Mouse (Mus musculus): ENCODE data around the gene Gabrr3.
"Not testable (repeated sequence)": the region's sequence is repeated elsewhere in the genome, so short reads cannot be mapped to it uniquely, and the experiment has no call there.

Gene Gabrr3

DNA sequence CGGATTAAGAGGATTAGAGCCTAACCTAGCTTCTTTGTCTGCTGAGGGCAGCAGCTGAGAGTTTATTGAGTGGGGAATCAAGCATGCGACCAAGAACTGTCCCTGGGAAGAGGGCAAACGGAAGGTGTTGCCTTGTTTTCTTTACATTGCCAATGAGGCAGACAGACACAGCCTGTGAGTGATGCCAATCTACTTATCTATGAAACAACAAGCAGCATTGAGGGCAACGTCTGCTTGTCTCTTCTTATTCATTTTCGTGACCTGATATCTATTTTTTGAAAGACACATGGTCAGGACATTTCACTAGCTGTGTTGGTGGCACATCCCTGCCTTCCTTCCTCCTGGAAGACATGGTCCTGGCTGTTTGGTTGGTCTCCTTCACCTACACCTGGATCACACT, at the start of gene Gabrr3:
Gabrr3 (plus strand) TSS at position 301 of the 400 bp plus-strand sequence.
- no peak for DNase-seq (ENCODE audit: extremely low spot score, low spot score)

DNA sequence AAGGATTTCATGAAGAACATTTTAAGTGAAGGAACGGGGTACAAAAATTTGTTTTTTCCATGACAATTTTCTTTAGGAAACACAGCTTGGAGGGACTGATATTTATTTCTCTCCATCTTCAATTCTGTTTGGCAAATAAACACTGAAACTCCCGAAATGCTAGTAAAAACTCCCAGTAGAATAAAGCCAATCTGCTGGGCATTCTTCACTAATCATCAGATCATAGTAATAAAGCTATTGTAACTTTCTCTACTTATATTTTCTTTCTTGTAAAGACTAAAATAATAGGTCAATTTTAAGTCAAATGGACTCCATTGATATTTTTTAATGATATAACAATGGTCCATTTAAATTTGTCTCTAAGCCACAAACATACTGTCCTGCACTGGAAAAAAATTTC, 43.2 kb upstream of the Gabrr3 start, which contains the start of gene Olfr209:
Olfr209 (minus strand) TSS at position 101 of the 400 bp plus-strand sequence.
- DNase-seq (ENCODE audit: extremely low spot score, low spot score), result no peak

DNA sequence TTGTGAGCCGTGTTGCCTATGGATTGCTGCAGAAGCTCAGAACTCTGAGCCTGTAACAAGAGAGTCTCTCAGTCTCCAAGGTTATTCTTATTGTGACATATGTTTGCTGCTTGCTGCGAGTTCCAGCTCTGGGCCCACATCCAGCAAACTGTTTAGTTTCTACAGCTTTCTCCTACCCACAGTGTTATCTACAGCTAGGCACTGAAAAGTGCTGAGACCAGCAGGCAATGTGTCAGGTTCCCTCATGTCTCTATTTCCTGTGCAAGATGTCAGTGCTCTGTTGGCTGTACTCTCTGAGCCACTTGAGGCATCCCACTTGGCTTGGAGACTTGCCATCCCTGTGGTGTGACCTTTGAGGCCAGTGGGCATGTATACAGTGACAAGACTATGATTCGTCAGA, 13.8 kb upstream of the Gabrr3 start:
- DNase-seq (ENCODE audit: extremely low spot score, low spot score), result no peak

DNA sequence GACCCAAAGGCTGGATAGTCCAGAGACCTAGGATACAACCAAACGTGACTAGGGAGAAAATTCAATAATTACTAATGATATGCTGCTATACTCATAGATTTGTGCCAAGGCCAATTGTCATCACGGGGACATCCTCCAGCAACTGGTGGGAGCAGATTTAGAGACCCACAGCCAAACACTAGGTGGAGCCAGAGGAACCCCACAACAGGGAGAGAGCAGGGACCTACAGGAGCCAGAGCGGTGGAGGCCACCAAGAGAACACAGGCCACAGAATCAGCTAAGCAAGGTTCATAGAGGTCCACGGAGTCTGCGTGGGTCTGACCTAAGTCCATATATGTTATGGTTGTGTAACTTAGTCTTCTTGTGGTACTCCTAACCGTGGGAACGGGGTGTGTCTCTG, 6.0 kb upstream of the Gabrr3 start:
- no peak for DNase-seq (ENCODE audit: extremely low spot score, low spot score)

DNA sequence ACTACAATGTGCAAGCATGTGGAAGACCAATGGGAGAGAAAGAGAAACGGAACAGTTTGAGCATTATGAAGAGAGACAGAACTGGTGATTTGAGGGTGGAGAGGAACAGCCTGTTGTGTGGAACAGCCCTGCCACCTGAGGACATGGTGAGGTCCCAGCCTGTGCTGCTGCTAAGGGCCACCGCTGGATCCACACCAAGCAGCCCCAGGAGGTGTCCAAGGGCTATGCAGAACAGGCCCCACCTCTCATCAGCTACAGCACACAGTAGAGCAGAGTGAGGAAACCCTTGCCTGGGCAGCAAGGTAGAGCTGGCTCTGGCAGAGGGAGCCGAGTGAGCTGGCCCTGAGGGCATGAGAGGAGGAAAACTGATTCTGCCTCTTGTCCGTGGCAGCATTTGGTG, 5.1 kb upstream of the Gabrr3 start:
- DNase-seq (ENCODE audit: extremely low spot score, low spot score), result no peak

DNA sequence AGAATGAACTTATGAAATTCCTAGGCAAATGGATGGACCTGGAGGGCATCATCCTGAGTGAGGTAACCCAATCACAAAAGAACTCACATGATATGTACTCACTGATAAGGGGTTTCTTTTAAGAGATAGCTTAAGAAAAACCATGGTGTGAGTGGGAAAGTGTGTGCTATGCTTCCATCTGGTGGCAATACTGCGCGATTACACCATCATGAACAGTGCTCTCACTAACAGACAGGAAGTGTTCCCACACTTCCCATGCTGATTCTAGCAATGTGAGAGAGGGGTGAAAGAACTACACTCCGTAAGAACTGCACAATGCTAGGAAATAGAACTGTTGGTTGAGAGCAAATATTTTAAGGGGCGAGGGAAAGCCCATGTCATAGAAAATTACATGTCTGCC, 3.4 kb upstream of the Gabrr3 start:
- DNase-seq (ENCODE audit: extremely low spot score, low spot score), result no peak

DNA sequence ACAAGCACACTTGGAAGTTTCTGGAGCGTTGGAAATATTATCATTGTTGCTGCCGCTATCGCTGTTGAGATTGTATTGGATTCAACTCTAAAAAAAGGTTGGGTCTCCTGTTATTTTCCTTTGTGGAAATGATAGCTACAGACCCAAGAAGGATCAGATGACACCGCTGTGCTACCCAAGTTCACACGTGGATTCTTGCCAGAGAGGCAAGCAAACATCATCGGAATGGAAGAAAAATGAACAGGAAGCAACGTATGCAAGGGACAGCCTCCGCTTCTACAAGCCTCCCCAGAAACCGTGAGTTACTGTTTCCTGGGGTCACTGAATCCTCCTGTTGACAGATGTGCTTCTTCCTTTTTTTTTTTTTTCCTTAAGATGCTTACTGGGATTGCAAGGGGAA, 2.3 kb upstream of the Gabrr3 start:
- DNase-seq (ENCODE audit: extremely low spot score, low spot score), result no peak

DNA sequence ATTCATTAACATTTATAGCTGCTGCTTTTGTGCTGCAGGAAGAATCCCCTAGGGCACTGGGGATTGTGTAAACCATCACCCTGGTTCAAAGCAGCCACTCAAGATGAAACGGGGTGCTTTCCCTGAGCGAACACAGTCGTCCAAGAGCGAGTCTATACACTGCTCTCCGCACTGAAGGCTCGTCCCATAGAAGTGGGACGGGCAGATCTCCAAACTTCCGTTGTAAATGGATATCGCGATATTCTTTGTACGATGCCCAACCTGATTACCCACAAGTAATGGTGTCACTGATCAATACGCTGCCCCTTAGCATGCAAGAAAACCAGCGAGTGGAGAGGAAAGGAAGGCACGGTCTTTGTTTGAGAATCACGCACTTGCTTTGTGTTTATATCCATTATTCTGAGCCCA, 2.2 kb downstream of the Gabrr3 start:
- no peak for DNase-seq (ENCODE audit: extremely low spot score, low spot score)

DNA sequence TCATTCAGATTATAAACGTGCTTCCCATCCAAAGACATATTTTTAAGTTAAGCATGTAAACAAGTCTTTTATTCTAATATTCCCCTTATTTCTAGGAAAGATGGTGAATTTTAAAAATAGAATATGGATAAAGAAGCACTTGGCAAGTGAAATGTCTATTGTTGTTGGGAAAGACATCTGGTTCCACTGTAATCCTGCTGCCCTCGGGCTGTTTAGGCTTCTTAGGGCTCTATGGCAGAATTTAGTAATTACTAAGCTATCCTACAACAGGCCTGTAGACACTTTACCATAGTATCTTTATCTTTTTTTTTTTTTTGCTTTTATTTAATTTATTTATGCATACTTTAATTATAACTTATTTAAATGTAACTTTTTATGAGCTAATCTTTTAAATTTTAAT, 2.7 kb downstream of the Gabrr3 start:
- DNase-seq (ENCODE audit: extremely low spot score, low spot score), result no peak

DNA sequence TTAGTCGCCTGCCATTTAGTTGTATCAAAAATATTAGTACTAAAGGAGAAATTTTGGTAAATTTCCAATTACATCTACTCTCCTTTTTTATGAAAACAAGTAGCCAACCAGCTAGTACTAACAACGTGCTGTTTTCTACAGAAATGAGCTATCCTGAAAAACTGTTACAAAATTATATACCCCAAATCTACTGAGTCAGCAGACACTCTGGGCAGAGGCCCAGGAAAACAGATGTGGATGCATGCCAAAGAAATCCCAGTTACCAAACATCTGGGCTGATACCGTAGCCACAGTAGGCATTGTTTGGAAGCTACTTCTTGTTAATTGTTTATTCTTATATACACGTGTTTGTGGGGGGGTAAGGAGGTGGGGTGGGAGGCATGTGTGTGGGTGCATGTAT, 6.3 kb downstream of the Gabrr3 start:
- no peak for DNase-seq (ENCODE audit: extremely low spot score, low spot score)

DNA sequence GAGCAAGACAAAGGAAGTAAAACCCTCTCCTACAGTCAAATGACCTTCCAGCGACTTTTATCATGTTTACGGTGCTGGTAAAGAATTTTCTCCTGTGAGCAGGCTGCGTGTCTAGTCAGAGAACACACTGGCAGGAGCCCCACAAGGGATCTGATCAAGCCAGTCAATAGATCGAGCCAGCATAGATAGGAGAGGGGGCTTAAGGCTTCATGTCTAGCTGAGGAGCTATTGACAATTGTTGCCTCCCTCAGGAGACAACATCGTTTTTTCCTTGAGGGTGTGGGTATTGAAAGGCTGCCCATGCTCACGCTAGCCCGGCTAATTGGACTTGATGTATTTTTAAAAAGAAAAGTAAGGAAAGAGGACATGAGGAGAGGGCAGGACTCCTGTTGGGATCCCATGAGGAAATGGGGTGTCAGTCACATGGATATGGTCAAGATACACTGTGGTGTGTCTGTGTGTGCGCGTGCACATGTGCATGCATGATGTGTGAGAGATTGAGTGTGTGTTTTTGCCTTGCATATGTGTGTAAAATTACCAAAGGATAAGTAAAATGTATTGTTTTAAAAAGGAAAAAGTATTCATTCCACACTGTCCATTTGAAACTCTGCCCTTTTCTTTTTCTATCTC, 13.2 kb downstream of the Gabrr3 start:
- no peak for DNase-seq (ENCODE audit: extremely low spot score, low spot score)

DNA sequence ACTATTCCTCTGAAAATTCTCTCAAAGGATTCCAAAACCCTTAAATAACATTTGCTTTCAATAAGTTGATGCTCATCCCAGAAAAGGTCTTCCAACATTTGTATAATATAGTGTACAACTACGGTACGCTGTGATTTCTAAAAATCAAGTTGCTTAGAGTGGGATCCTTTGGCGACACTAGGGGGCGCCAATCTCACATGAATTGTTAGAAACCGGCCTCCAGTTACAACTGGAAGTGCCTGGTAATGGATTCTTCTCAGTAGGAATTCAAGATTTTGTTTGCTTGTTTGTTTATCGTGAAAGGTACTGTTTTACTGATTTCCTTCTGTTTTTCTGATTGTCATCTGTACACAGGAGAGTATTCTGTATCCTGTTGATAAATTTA, 13.7 kb downstream of the Gabrr3 start:
- DNase-seq (ENCODE audit: extremely low spot score, low spot score), result peak; percentile 52

DNA sequence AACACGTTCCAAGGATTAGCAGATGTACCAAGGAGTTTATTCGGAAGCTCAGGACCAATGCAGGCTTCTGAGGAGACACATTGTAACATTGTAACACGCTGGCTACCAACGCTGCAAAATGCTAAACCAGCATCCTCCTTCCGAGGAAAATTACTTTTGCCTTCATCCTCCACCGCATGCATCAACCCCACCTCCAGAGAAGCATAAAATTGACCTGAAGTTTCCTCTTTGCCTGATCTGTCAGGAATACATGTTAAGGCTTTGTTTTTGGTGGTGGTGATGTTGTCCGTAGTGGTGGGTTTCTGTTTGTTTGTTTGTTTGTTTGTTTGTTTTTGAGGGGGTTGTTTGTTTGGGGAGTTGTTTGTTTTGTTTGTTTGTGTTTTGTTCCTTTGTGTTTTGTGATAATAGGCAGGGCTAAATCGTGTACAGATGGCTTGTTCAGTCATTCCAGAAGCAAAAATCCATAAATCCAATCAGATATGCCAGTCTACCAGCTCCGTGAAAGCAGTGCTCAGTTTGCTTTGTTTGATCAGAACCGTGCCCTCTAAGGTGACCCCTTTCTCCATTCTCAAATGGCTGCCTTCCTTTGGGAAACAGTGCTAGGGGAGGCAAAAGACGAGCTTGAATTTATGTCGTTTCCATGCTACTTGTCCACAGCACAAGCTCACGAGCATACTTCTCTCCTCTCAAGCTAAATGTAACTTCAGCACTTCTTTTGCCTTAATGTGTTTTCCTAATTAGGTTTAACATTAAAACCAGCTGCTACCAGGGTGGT, 14.6 kb downstream of the Gabrr3 start:
- DNase-seq (ENCODE audit: extremely low spot score, low spot score), result no peak

DNA sequence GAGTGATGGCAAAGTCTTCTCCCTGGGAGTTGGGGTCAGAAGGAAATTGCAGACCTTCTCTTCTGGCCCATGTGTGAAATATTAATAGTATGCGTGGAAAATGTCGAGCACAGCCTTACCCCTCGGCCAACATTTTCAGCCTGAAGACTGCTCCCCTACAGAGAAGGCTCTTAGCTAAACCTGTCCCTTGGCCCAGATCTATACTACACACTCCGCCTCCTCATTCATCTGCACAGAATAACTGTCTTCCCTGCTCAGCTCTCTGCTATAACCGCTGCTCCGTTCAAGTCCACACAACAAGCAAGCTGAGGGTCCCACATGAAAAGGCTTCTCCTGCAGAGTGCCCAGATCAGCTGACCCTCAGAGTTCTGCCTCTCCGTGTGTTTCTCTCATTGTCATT, 20.8 kb downstream of the Gabrr3 start:
- DNase-seq (ENCODE audit: extremely low spot score, low spot score), result no peak

DNA sequence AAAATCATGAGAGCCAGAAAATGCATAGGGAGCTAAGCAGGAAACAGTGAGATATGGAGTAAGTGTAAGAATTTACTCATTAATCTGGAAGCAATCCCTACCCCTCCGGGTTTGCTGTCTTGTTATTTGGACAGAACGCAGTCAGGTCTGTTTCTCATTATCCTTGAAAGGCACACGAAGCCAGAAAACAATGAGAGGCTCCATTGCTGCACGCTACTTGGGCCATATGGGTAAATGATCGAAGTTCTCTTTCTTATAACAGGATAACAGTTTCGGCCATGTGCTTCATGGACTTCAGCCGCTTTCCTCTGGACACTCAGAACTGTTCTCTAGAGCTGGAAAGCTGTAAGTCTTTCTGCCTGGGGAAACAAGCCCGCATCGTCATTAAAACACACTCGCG, 26.0 kb downstream of the Gabrr3 start:
- DNase-seq (ENCODE audit: extremely low spot score, low spot score), result no peak

DNA sequence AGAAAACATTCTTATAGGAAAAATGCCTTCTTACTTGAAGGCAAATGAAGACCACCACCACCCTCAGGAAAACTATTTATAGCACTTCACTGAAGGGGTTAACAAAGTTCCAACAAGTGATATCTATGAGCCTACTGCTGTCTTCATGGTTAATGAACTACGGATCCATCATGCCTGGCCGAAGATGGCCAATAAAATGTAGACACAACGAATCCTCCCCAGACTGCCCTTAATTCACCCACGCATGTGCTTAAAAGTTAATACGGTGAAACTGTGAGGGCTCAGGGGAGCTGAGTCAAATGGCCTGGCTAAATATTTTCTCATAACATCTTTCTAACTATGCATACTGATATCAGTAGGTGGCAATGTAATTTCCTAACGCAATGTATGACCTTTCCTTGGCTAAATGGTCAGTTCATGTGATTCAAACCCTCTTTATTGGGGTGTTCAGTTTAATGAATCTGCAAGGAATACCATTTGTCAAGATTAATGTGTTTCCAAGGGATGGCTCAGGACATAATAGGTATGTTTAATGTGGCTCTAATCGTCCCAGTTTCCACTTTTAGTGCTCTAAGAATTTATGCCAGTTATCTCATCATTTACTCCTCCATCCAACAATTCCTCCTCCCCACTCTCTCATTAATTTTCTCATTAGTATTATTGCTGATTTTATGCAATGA, 37.9 kb downstream of the Gabrr3 start:
- no peak for DNase-seq (ENCODE audit: extremely low spot score, low spot score)

DNA sequence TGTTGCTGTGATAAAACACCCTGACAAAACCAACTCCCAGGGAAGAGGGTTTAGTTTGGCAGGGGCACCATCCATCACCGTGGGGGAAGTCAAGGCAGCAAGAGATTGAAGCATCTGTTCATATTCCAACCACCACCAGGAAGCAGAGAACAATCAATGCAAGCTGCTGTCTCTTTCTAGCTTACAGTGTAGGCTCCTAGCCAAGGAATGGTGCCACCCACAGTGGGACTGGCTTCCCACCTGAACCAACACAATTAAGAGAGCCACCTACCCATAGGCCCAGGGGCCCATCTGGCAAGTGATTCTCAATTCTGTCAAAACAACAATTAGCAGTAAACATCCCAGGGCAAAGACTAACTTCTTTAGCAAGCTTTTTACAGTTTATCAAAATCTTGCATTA, 41.0 kb downstream of the Gabrr3 start:
- no peak for DNase-seq (ENCODE audit: extremely low spot score, low spot score)

DNA sequence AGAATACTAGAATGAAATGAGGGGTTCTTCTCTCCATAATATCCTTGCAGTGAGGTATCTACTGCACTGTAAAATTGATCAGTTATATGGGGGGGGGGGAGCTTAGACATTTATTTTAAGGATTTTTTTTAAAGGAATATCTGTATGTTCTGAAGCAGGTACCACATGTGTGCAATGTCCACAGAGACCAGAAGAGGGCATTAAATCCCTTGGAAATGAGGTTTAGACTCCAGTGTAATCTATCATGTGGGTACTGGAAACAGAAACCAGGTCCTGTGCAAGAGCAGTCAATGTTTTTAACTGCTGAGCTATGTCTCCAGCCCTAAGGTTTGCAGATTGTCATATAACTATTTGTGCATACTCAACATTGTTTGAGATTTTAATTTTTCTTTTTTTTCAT, 42.0 kb downstream of the Gabrr3 start:
- no peak for DNase-seq (ENCODE audit: extremely low spot score, low spot score)

DNA sequence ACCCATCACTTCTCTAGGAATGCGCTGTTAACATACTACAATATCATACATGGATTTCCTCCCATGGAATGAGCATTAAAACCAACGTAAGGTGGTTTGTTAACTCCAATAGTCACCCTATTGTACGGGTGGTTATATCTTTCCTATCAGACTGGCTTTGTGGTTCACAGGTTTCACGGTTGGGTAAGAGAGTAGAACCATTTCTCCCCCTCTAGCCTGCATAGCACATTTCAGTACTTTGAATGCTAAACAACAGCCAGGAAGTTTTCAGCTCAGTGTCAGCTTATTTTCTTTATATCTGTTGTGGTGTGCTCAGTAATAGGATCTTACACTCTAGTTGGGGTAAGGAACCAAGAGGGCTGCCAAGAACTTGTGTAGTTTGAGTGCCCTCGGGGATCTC, 44.7 kb downstream of the Gabrr3 start:
- DNase-seq (ENCODE audit: extremely low spot score, low spot score), result no peak

DNA sequence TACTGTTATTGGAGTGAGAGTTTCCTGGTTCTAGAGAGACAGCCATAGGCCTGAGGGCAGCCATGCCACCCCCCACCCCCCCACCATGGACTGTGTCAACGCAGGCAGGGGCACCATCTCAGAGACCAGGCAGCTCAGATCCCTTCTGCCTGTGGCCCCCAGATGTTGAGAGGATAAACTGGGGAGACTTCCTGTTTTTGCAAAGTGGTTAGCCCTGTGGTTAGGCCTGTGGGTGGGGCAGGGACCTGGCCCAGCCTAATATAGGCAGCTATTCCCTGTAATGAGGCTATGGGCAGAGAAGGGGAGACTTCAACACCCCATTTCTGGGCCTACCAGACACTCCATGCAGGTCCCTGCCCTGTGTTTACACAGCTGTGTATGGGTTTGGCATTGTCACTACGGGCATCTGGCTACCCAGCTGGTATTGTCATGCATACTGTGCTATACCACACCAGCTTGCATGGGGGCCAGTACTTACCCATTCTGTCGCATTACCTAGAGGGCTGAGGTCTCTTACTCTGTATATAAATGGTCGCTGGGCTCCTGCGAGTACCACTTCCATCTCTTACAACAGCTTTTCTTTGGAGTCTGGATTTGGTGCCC, 52.2 kb downstream of the Gabrr3 start:
- DNase-seq (ENCODE audit: extremely low spot score, low spot score), result not testable (repeated sequence)

DNA sequence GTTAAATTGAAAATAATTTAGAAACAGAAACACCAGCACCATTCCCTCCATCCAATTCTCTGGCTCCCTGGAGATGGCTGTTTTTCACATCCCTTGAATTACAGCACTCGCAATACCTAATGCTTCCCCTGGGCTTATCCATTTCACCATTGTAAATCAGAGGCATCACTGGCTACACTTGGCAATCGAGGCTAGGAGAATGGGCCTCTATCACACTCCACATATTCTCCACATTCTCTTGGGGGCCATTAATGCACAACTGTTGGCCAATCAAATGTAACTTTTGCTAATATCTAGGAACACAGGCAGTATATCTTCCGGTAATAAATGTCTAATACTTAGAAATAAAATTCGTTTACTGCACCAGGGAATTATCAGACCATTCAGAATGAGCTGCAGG, 56.4 kb downstream of the Gabrr3 start:
- DNase-seq (ENCODE audit: extremely low spot score, low spot score), result no peak

DNA sequence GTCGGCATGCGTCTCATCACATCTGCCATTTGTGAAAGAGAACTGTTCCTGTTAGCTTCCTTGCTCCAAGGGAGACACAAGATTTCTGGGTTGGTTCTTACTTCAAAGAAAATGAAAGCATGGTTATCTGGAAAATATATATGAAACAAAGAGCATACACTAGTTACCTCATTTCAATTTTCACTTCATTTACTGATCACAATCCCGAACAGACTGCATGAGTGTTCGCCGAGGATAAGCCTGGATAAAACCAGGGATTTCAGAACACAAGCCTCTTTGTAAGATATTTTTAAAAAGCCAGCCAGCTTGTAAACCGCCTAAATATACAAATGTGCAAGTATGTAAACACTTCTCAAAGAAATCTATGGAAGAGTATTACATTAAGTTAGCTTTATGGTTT, 56.8 kb downstream of the Gabrr3 start:
- no peak for DNase-seq (ENCODE audit: extremely low spot score, low spot score)

Data from neural tube, embryonic 10.5 days (tissue).